Mouse (Mus musculus) 3134 (cell line): ENCODE results near the gene Frmd5.
"Not testable (repeated sequence)": the region's sequence is repeated elsewhere in the genome, so short reads cannot be mapped to it uniquely, and the experiment has no call there.

Experiments
- DNase-seq: peaks from one replicate; pipeline ENCODE4 v3.0.0-alpha.2; 2011; ENCODE audit warnings: low spot score; ENCODE audit not compliant: insufficient read length; ENCODE audit errors: extremely low read depth

Frmd5 gene

GRCm38 (mm10) chr2:121507951-121508330, 298.9 kb downstream of the Frmd5 start:
- DNase-seq: no peak

GRCm38 (mm10) chr2:121507173-121507950, 299.5 kb downstream of the Frmd5 start:
- no peak for DNase-seq

GRCm38 (mm10) chr2:121505942-121506882, 300.7 kb downstream of the Frmd5 start, which contains the start of the genes Mfap1a and Wdr76:
Gene Mfap1a, minus strand, starts transcription at chr2:121506665.
Gene Wdr76, plus strand, starts transcription at chr2:121506723.
- peak; percentile 81 for DNase-seq

- DNase-seq: not testable (repeated sequence)
Observed at GRCm38 (mm10) chr2:121501550-121501949, 305.3 kb downstream of the Frmd5 start.
